Mouse (Mus musculus) neural tube, embryonic 14.5 days (tissue): ENCODE measurements around the gene Kcnmb2. TPM values are rescaled to one million over a fixed set of nuclear protein-coding genes. Genes with fewer than 3 reads are reported as not detected.
A peak's percentile ranks its signal among the peaks of the same experiment; 100 is the strongest.

ENCODE experiments used
- ATAC-seq: fragments of 200-750 bp; cut with Nextera tagmentation; 2 replicates; pipeline ENCODE4 v1.8.0; 2017; ENCODE audit warnings: low read depth, mild to moderate bottlenecking, moderate TSS enrichment, moderate library complexity
- H3K27ac ChIP-seq: fragments of 300-500 bp; sonication (generic); 2 replicates; pipeline ENCODE4 v1.5.1; 2014; ENCODE audit warnings: low read depth, mild to moderate bottlenecking, control low read depth, low read length, moderate library complexity, mixed read lengths
- H3K27me3 ChIP-seq: fragments of 300-500 bp; sonication (generic); 2 replicates; pipeline ENCODE4 v1.6.1; 2014; ENCODE audit warnings: low read length; ENCODE audit not compliant: control insufficient read depth, insufficient read depth
- H3K36me3 ChIP-seq: fragments of 300-500 bp; sonication (generic); 2 replicates; pipeline ENCODE4 v1.6.1; 2014; ENCODE audit warnings: low read length, mixed read lengths; ENCODE audit not compliant: control insufficient read depth, insufficient read depth
- H3K4me1 ChIP-seq: fragments of 300-500 bp; sonication (generic); 2 replicates; pipeline ENCODE4 v1.6.1; 2014; ENCODE audit warnings: low read length; ENCODE audit not compliant: control insufficient read depth, insufficient read depth
- H3K4me2 ChIP-seq: fragments of 300-500 bp; sonication (generic); 2 replicates; pipeline ENCODE4 v1.6.1; 2014; ENCODE audit warnings: mild to moderate bottlenecking, low read depth, low read length, control low read depth
- H3K4me3 ChIP-seq: fragments of 300-500 bp; sonication (generic); 2 replicates; pipeline ENCODE4 v1.5.1; 2014; ENCODE audit warnings: low read depth, low read length, control low read depth, mixed read lengths
- H3K9ac ChIP-seq: fragments of 300-500 bp; sonication (generic); replicated peaks from 2 replicates; pipeline ENCODE4 v1.6.1; 2014; ENCODE audit warnings: low read depth, mild to moderate bottlenecking, control low read depth, low read length, mixed read lengths
- H3K9me3 ChIP-seq: fragments of 300-500 bp; sonication (generic); 2 replicates; pipeline ENCODE4 v1.6.1; 2016; ENCODE audit warnings: low read length; ENCODE audit not compliant: control insufficient read depth
- WGBS: fragments of 180-500 bp; shearing (Covaris S2); extraction: QIAGEN DNeasy Blood & Tissue Kit; methylation state at CpG from one replicate; pipeline ENCODE4 v1.1.7; 2014; 5-methylcytosine and 5-hydroxymethylcytosine counted together
- polyA plus RNA-seq: library from polyadenylated mRNA; unstranded; fragments of >200 nt; fragmentation: Nextera tagmentation; extraction: Ambion mirVana; gene quantifications from 2 replicates; pipeline ENCODE4 v1.2.1, GENCODE M21; 2014

Kcnmb2 gene
- polyA plus RNA-seq = 20.0 and 24.4 TPM in 2 replicates

GRCm38 (mm10) chr3:31902504-31903330, at the start of gene Kcnmb2:
Kcnmb2 (plus strand) TSS chr3:31902507.
- H3K27ac ChIP-seq = peak within 1 kb of the TSS; percentile 35; the same call in 1 of the 2 replicates
- 2% methylated on average over 22 of the region's 22 CpGs for WGBS
- ATAC-seq = peak; percentile 79

GRCm38 (mm10) chr3:31863522-31863921, 38.8 kb upstream of the Kcnmb2 start:
- Histone ChIP-seq H3K27me3 (no peaks in the 10 kb centered on the region), H3K9me3 (no peaks in the 10 kb centered on the region), H3K27ac (no peak overlapping the region), H3K4me3 (no peak overlapping the region), H3K4me2 (no peak overlapping the region), H3K9ac (no peak overlapping the region), H3K36me3 (no peaks in the 10 kb centered on the region), H3K4me1 (no peaks in the 10 kb centered on the region)
- WGBS = 27% methylated on average over 5 of the region's 5 CpGs
- ATAC-seq = peak; percentile 71

More at GRCm38 (mm10) chr3:31902504-31903330, at the start of gene Kcnmb2:
- Histone ChIP-seq H3K9me3 (no peaks in the 10 kb centered on the region), H3K4me2 (peak within 1 kb of the TSS; percentile 74), H3K27me3 (no peaks in the 10 kb centered on the region), H3K36me3 (no peaks in the 10 kb centered on the region), H3K4me3 (peak within 1 kb of the TSS; percentile 45), H3K9ac (peak within 1 kb of the TSS; percentile 63), H3K4me1 (0 out of 2 replicates have a peak, but pooled peaks cover 4% of the 10 kb centered on the region)

- no peaks in the 10 kb centered on the region for H3K4me1 ChIP-seq
- no peaks in the 10 kb centered on the region for H3K36me3 ChIP-seq
- WGBS = 77% methylated on average over 3 of the region's 3 CpGs
- peak; percentile 79 for ATAC-seq
- peak overlapping the region; percentile 44; the same call in 1 of the 2 replicates for H3K27ac ChIP-seq
- no peak overlapping the region for H3K4me2 ChIP-seq
- H3K27me3 ChIP-seq = no peaks in the 10 kb centered on the region
- no peaks in the 10 kb centered on the region for H3K9me3 ChIP-seq
- H3K9ac ChIP-seq = no peak overlapping the region
- H3K4me3 ChIP-seq = no peak overlapping the region
Observed at GRCm38 (mm10) chr3:31864070-31864469, 38.2 kb upstream of the Kcnmb2 start.

- no peak overlapping the region for H3K4me3 ChIP-seq
- no peaks in the 10 kb centered on the region for H3K36me3 ChIP-seq
- H3K9me3 ChIP-seq = no peaks in the 10 kb centered on the region
- H3K4me2 ChIP-seq = no peak overlapping the region
- 92% methylated on average over 3 of the region's 3 CpGs for WGBS
- H3K9ac ChIP-seq = no peak overlapping the region
- no peak for ATAC-seq
- no peaks in the 10 kb centered on the region for H3K4me1 ChIP-seq
- no peaks in the 10 kb centered on the region for H3K27me3 ChIP-seq
- H3K27ac ChIP-seq = no peak overlapping the region
Observed at GRCm38 (mm10) chr3:31871461-31871860, 30.8 kb upstream of the Kcnmb2 start.

GRCm38 (mm10) chr3:31882621-31883131, 19.6 kb upstream of the Kcnmb2 start:
- Histone ChIP-seq H3K9ac (no peak overlapping the region), H3K9me3 (no peaks in the 10 kb centered on the region), H3K36me3 (no peaks in the 10 kb centered on the region), H3K27me3 (no peaks in the 10 kb centered on the region), H3K4me1 (no peaks in the 10 kb centered on the region), H3K4me3 (no peak overlapping the region), H3K27ac (no peak overlapping the region), H3K4me2 (no peak overlapping the region)
- 23% methylated on average over 12 of the region's 12 CpGs for WGBS
- peak; percentile 59; the same call in 1 of the 2 replicates for ATAC-seq

- WGBS = 75% methylated on average over 2 of the region's 2 CpGs
- H3K36me3 ChIP-seq = no peaks in the 10 kb centered on the region
- no peaks in the 10 kb centered on the region for H3K27me3 ChIP-seq
- H3K27ac ChIP-seq = no peak overlapping the region
- no peak overlapping the region for H3K4me3 ChIP-seq
- no peak for ATAC-seq
- H3K4me1 ChIP-seq = no peaks in the 10 kb centered on the region
- no peak overlapping the region for H3K4me2 ChIP-seq
- no peaks in the 10 kb centered on the region for H3K9me3 ChIP-seq
- H3K9ac ChIP-seq = no peak overlapping the region
Observed at GRCm38 (mm10) chr3:31892653-31893052, 9.7 kb upstream of the Kcnmb2 start.

GRCm38 (mm10) chr3:31903506-31903905, 1.2 kb downstream of the Kcnmb2 start:
- Histone ChIP-seq H3K27me3 (no peaks in the 10 kb centered on the region), H3K9ac (peak overlapping the region; percentile 63), H3K27ac (no peak overlapping the region), H3K4me2 (peak overlapping the region; percentile 74), H3K36me3 (no peaks in the 10 kb centered on the region), H3K4me1 (0 out of 2 replicates have a peak, but pooled peaks cover 4% of the 10 kb centered on the region), H3K9me3 (no peaks in the 10 kb centered on the region), H3K4me3 (peak overlapping the region; percentile 45)
- 0 out of 2 replicates have a peak, but pooled peaks have one; percentile 24 for ATAC-seq
- 4% methylated on average over 9 of the region's 9 CpGs for WGBS

- H3K9ac ChIP-seq = no peak overlapping the region
- 0 out of 2 replicates have a peak, but pooled peaks cover 4% of the 10 kb centered on the region for H3K4me1 ChIP-seq
- ATAC-seq = no peak
- H3K36me3 ChIP-seq = no peaks in the 10 kb centered on the region
- peak overlapping the region; percentile 45 for H3K4me3 ChIP-seq
- no peak overlapping the region for H3K27ac ChIP-seq
- peak overlapping the region; percentile 74 for H3K4me2 ChIP-seq
- 60% methylated on average over 5 of the region's 5 CpGs for WGBS
- no peaks in the 10 kb centered on the region for H3K27me3 ChIP-seq
- no peaks in the 10 kb centered on the region for H3K9me3 ChIP-seq
Observed at GRCm38 (mm10) chr3:31904156-31904555, 1.8 kb downstream of the Kcnmb2 start.

GRCm38 (mm10) chr3:31911168-31911567, 8.9 kb downstream of the Kcnmb2 start:
- no peaks in the 10 kb centered on the region for H3K4me1 ChIP-seq
- no peaks in the 10 kb centered on the region for H3K9me3 ChIP-seq
- H3K27me3 ChIP-seq = no peaks in the 10 kb centered on the region
- no peaks in the 10 kb centered on the region for H3K36me3 ChIP-seq
- H3K4me3 ChIP-seq = no peak overlapping the region
- 68% methylated on average over 5 of the region's 5 CpGs for WGBS
- H3K9ac ChIP-seq = no peak overlapping the region
- H3K4me2 ChIP-seq = no peak overlapping the region
- H3K27ac ChIP-seq = no peak overlapping the region
- ATAC-seq = no peak
